Mouse (Mus musculus): Measurements from ENCODE around the gene Ralgapb. TPM values are rescaled to one million over a fixed set of nuclear protein-coding genes. Genes with fewer than 3 reads are reported as not detected.
"Not testable (repeated sequence)": the region's sequence is repeated elsewhere in the genome, so short reads cannot be mapped to it uniquely, and the experiment has no call there.

Ralgapb gene
- total RNA-seq, 2 experiments from 2014 or later: 25.6 to 27.4 TPM

GRCm38 (mm10) chr2:158397140-158397539 lies 12.5 kb upstream of the Ralgapb start:
- not testable (repeated sequence) for DNase-seq (ENCODE audit: low spot score in 2 of 2)

DNA sequence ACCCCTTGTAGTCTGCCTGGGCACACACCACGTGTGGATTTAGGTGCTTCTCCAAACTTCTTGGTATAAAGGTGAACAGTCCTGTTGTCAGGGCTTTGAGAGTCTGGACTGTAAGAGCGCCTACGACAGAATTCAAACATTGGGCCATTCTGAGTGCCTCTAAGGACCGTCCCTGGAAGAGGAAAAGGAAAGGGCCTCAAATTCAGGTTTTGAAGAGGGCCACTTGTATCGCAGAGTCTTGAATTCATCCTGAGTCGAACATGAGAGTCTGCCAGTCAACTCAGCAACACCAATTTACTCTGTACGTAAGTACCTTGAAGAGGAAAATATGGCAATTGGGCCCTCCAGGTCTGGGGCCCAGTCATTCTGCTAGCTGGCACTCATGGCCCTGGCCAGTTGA lies 6.7 kb upstream of the Ralgapb start:
- DNase-seq (ENCODE audit: low spot score in 2 of 2): no peak

DNA sequence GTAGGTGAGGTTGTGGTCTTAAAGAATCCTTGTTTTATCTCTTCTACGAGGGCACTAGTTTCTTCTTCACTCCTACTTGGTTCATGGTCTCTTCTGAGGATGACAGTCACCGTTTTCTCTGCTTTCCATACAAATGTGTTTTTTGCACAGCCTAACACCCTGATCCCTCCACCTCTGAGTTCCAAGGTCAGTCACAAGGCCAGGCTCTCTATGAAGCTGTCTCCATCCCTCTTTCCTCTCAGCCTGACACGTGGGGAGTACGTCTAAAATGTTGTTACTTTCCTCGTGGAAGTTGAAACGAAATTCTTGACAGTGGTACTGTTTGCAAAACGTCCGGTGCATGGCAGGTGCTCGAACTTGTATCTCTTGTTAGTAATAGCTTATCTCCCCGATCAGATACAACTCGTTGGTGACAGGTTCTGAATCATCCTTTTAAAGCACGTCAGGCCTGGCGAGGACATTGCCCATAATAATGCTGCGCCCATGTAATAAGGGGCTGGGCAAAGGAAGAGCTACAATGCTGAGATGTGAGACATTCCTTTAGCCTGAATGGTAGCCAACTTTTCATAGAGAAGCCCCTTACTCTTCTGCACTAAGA lies 552 bp upstream of the Ralgapb start:
- no peak for DNase-seq (ENCODE audit: low spot score in 2 of 2)

DNA sequence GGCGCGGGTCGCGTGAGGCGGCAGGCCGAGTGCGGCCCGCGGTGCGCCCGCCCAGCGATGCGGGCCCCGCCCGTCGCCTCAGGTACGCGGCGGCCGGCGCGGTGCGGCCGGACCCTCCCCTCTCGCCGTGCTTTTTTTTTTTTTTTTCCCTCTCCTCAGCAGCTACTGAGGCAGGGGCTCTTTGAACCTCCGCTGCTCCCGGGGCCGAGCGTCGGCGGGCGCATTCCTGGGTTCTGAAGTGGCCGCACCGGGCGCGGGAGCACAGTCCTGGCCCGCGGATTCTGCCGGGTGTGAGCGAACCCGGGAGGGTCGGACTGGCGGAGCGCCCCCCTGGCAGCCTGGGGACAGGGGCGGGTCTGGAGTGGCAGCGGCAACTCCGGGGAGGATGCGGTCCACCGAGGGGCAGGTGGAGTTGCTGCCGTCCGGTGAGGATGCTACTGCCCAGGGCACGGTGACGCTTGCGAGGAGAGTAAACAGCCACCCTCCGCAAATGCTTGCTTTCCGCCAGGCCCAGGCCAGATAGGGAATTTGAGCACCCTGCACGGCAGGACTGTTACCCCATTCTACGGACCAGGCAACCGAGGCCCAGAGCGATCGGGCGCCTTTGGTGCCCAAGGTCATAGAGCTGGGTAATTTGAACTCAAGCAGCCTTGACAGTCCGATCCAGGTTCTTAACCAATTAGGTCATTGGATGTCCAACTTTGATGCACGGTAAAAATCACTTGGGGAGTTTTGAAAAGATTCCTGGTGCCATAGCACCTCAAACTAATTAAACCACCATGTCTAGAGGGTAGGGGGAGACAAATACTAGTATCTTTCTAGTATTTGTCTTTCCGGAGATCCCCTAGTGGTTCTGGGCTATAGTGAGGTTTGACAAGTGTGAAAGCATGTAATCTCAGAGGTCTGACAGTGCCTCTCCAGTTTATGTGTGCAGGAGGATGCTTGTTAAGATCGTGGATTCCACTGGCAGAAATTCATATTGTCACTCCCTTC lies 670 bp downstream of the Ralgapb start:
- DNase-seq (ENCODE audit: low spot score in 2 of 2): peak; percentile 53 to 54

GRCm38 (mm10) chr2:158413240-158413639 lies 3.6 kb downstream of the Ralgapb start:
- no peak for DNase-seq (ENCODE audit: low spot score in 2 of 2)

GRCm38 (mm10) chr2:158415826-158416225 lies 6.2 kb downstream of the Ralgapb start:
- DNase-seq (ENCODE audit: low spot score in 2 of 2): no peak

- no peak for DNase-seq (ENCODE audit: low spot score in 2 of 2)
Measured at GRCm38 (mm10) chr2:158418663-158419062, 9.0 kb downstream of the Ralgapb start.

GRCm38 (mm10) chr2:158445814-158446213 lies 36.2 kb downstream of the Ralgapb start:
- DNase-seq (ENCODE audit: low spot score in 2 of 2): no peak

DNA sequence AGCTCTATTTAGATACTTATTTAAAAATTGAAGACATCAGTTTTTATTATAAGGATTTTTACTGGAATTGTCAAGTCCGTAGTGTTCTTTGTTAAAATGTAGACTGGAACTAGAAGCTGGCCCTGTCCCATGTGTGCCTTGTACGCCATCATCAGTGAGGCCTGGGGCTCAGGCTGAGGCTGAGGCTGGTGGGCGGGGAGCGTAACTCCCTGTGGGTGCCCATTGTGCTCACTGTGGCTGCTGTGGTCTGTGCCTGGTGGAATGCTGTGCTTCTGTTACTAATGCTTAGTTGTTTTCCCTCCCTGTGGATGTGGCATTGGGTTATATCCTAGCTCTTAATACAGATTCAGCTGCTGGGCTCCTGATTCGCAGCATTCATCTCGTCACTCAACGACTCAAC lies 40.2 kb downstream of the Ralgapb start:
- no peak for DNase-seq (ENCODE audit: low spot score in 2 of 2)

DNA sequence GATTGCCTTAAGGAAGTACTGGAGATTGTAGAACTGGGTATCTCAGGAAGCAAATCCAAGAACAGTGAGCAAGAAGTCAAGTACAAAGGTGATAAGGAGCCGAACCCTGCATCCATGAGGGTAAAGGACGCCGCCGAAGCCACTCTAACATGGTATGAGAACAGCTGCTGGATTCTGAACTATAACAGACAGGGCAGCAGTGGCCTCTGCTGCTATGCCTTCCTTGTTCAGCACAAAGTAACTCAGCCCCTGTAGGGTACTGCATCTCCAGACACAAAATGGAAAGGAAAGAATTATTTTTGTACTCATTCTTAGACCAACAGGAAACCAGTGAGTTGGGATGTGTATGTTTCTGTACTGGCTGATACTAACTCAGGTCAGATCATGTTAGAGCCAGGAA lies 46.8 kb downstream of the Ralgapb start:
- DNase-seq (ENCODE audit: low spot score in 2 of 2): no peak

DNA sequence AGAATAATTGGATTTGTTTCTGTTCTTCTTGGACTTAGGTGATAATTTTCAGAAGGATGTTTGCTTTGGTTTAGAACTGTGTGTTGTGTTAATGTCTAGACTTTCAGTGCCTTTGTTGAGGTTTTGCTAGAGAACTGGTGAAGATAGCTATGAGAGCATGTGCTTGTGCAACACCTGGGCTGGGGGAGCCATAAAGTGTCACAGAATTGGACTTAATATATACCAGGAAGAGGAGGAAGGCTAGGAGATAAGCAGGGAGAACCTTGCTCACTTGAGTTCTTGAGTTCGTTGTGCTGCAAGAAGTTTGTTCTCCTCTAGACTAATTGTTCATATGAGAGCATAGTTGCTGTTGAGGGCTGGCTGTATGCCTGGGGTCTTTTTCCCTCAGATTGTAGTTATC lies 48.0 kb downstream of the Ralgapb start:
- DNase-seq (ENCODE audit: low spot score in 2 of 2): no peak

DNA sequence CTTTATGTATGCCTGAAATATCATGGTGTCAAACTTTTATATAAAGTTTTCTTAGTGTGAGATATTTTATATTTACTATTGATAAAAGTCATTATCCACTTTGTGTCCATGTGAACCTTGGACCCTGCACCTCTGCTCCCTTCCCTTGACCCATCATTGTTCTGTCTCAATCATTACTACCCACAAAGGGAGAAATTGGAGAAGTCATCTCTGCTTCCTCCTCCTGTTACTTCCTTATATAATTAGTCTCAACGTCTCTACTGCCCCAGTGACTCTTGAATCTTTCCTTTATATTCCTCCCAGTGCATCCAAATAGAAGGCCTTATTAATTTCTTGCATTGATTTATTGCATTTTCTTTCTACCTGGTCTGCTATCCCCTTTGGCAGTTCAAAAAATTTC lies 52.8 kb downstream of the Ralgapb start:
- DNase-seq (ENCODE audit: low spot score in 2 of 2): no peak

GRCm38 (mm10) chr2:158474159-158474558 lies 64.5 kb downstream of the Ralgapb start:
- no peak for DNase-seq (ENCODE audit: low spot score in 2 of 2)

GRCm38 (mm10) chr2:158477640-158478039 lies 68.0 kb downstream of the Ralgapb start:
- DNase-seq (ENCODE audit: low spot score in 2 of 2): no peak

DNA sequence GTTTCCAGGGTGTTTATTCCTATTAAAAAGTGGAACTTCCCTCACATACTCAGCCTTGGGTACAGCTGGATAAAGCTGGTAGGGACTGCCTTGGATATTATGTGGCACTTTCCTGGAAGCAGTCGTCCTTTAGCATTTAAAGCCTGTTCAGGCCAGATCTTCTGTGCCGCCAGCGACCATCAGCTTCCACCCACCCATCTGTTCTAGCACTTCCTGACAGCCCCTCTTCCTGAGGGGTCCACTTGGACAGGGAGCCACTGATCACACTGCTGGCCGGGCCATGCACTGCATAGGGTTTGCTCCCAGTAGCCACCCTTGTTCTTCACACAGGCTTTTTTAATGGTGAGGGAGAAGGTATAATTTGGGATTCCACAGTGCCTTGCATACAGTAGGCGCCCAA lies 88.8 kb downstream of the Ralgapb start:
- DNase-seq (ENCODE audit: low spot score in 2 of 2): no peak

DNA sequence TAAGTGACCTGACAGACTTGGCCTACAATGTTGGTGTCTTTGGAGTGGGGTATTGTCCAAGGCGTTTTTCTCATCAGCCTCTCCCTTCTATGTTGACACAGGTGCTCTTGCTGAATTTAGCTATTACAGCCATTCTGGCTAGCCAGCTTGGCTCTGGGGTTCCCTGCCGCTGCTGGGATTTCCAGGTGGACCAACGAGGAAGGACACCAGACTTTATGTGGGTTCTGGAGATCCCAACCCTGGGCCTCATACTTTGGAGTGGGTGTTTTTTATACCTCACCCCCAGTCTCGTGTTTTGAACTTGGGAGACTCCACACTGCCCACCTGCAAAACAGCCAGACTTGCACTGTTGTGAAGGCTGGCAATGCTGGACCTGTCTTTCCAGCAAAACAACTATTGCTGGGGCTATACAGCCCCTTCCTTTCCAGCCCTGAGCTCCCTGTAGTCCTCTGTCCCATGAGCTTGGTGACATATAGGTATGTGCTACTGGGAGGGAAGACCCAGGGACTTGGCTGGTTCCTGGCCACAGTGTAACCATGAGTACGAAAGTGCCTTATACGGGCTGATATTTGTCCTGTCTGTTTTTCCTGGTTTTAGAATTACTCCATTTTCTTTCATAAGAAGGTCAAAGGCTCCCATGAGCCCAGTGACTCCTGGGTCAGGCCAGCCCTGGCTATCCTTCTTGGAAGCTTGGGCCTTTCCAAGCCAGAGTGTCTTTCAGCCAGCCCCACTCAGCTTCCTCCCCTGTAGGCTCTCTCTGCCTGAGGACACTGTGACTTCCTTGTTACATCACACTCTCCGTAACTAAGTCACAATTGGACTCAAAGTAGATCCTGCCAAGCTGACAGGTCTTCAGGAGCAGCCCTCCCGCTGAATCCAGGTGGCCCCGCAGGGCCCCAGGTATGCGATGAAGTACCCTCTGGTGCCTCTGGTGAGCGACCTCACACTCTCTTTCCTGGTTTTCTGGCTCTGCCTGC lies 92.5 kb downstream of the Ralgapb start, which contains the start of gene Adig:
TSS of gene Adig (plus strand) at position 777 of the 977 bp plus-strand sequence.
- DNase-seq (ENCODE audit: low spot score in 2 of 2): no peak

GRCm38 (mm10) chr2:158503226-158503625 lies 93.6 kb downstream of the Ralgapb start:
- DNase-seq (ENCODE audit: low spot score in 2 of 2): no peak

- no peak for DNase-seq (ENCODE audit: low spot score in 2 of 2)
Measured at GRCm38 (mm10) chr2:158503671-158504070, 94.0 kb downstream of the Ralgapb start.

GRCm38 (mm10) chr2:158506475-158506874 lies 96.8 kb downstream of the Ralgapb start:
- no peak for DNase-seq (ENCODE audit: low spot score in 2 of 2)

DNA sequence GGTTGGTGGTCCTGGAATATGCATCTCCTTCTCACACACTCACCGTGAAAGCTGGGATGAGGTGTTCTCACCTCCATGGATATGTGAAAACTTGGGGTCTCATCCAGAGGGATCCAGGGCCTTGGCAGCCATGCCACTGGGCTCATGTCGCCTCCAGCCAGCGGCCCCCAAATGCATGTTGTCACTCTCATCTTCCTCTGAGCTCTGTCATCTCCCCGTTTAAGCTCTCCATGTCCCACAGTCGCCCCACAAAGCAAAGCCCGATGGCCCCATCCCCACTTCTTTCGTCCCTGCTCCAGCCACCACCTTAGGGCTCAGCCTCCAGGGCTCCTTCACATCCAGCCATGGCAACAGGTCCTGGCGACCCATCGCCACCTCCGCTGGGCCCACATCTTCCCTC lies 97.4 kb downstream of the Ralgapb start:
- DNase-seq (ENCODE audit: low spot score in 2 of 2): no peak

- no peak for DNase-seq (ENCODE audit: low spot score in 2 of 2)
Measured at GRCm38 (mm10) chr2:158510665-158511064, 101.0 kb downstream of the Ralgapb start.

Data from gastrocnemius, postnatal 4 days (tissue).